Mouse (Mus musculus): ENCODE measurements around the gene Pphln1.

Gene Pphln1

DNA sequence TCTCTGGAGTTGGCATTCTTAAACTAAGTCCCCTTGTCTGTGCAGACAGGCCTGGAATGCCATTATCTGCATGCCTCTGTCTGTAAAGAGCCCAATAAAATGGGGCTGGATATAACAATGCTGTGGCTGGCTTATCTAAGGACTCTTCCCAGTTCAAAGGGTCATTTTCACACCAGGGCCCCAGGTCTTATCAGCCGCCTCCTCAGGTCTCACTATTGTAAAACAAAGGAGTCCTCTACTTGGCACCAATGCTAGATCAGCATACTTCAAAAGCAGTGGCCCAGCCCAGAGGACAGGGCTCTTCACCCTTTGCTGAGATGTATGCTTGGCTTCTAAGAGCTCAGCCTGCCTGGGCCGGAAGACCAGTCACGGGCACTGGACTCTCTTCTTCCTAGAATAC is 141.3 kb downstream of the Pphln1 start:
- DNase-seq (ENCODE audit: low read depth, low spot score): no peak
